Mouse (Mus musculus): ENCODE results near the gene Mpc1.

GRCm38 (mm10) chr17:8299524-8299923 is 16.8 kb downstream of the Mpc1 start:
- TF ChIP-seq GATA1 (IDR thresholded peaks at IDR 0.05; ENCODE audit: borderline replicate concordance, low read length) (no peak), FLI1 (IDR thresholded peaks at IDR 0.05; ENCODE audit: low read length) (no peak)

Data from megakaryocyte, embryonic 14.5 days (primary cell).